Mouse (Mus musculus): Measurements from ENCODE around the gene Mthfr.

DNA sequence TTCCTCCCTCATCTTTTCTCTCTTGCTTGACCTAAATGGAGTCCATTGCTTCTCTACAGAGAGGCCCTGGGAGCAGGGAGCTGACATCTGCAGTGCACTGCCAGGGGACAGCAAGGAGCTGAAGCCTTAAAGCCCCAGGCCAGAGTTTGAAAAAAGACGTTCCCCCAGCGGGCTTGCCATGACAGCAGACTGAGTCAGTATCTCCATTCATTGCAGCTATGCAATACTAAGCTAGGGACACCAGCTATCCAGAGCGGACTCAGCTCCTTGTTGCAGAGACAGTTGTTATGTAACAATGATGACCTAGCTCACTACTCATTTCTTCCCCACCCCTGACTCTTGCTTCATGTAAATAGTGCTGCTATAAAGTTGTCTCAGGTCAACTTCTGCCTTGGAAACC is 43.6 kb upstream of the Mthfr start:
- TF ChIP-seq CEBPB (IDR thresholded peaks at IDR 0.05; ENCODE audit: insufficient read depth, poor library complexity, severe bottlenecking), result no peak
- no peak for TF ChIP-seq TCF12 (IDR thresholded peaks at IDR 0.05; ENCODE audit: insufficient read depth, poor library complexity, severe bottlenecking)
- no peak for TF ChIP-seq SRF (IDR thresholded peaks at IDR 0.05; ENCODE audit: control insufficient read depth, insufficient read length, low read depth)

All from myocyte (in vitro differentiated cells).